Mouse (Mus musculus): ENCODE results near the gene Atrip.

- TF ChIP-seq POLR2A (IDR thresholded peaks at IDR 0.05; ENCODE audit: borderline replicate concordance, insufficient read depth, low read length) = no peak
- no peak for TF ChIP-seq CTCF (IDR thresholded peaks at IDR 0.05; ENCODE audit: borderline replicate concordance, insufficient read depth, low read depth, low read length)
Measured at GRCm38 (mm10) chr9:109103250-109103649, 29.3 kb upstream of the Atrip start.

Measured in cerebellum, adult 2 months (tissue).